Mouse (Mus musculus): ENCODE results near the gene Olfr328.
"Not testable (repeated sequence)": the region's sequence is repeated elsewhere in the genome, so short reads cannot be mapped to it uniquely, and the experiment has no call there.

DNA sequence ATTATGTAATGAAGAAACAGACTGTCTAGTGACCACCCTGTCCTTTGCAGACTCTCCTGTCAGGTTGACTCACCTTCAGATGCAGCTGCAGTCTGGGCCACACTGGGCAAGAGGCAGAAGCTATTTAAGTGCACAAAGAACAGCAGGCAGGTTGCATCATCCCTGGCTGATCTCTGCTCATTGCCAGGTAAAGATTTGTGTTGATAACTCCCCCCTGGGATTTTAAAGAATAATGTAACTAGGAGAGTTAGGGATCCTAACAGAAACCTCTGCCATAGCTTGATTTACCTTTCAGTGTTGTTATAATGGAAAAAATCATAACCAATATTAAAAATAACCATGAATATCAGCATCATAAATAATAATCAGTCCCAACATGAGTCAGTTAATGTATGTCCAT lies 20.7 kb downstream of the Olfr328 start, which contains the start of gene Olfr330:
- not testable (repeated sequence) for TF ChIP-seq CTCF (IDR thresholded peaks at IDR 0.05; ENCODE audit: low read depth, low read length); POLR2A (IDR thresholded peaks at IDR 0.05; ENCODE audit: extremely low read depth, insufficient read depth, low read length)

Data from liver, adult 2 months (tissue).